In genomic region chr9:14394956-14395561, GRCm38 (mm10) we compare ENCODE assay signal across 28 mouse cellular contexts. TPM values are rescaled to one million over a fixed set of nuclear protein-coding genes. Genes with fewer than 3 reads are reported as not detected.
A peak's percentile ranks its signal among the peaks of the same experiment; 100 is the strongest.
DNase-seq lines count a peak whose midpoint lies in the region; ATAC-seq and TF ChIP-seq lines count a peak whose summit lies in the region.
"Had no signal": no experiment of that assay in that cellular context is flagged by ENCODE, and none has a peak within 500 bp of the region (broad histone marks: within the 10 kb centered on the region; RNA-seq: fewer than 3 reads in every experiment).

No protein-coding gene starts in this region.

- H3K27ac ChIP-seq in liver, embryonic 12.5 days: 0 out of 2 replicates have a peak overlapping the region, but pooled peaks have one; percentile 27
- no peak overlapping the region for H3K27ac ChIP-seq in liver, postnatal 0 days (ENCODE audit: low read depth)
- H3K27ac ChIP-seq in MEL (ENCODE audit: control insufficient read depth, low read depth, low read length): peak overlapping the region; percentile 12; the same call in 1 of the 2 replicates
- H3K27ac ChIP-seq: embryonic facial prominence, embryonic 12.5 days; heart, embryonic 13.5 days; hindbrain, embryonic 10.5 days; hindbrain, embryonic 15.5 days; midbrain, embryonic 13.5 days; neural tube, embryonic 15.5 days had no signal

- H3K4me3 ChIP-seq in liver, embryonic 12.5 days: no peak overlapping the region
- H3K4me3 ChIP-seq in liver, postnatal 0 days (ENCODE audit: low read depth, low read length): no peak overlapping the region
- H3K4me3 ChIP-seq in MEL (ENCODE audit: control insufficient read depth in 1 of 2, insufficient read depth in 1 of 2, low read depth in 2 of 2, low read length in 2 of 2): no peak overlapping the region
- H3K4me3 ChIP-seq: embryonic facial prominence, embryonic 12.5 days; heart, embryonic 13.5 days; hindbrain, embryonic 10.5 days; hindbrain, embryonic 15.5 days; midbrain, embryonic 13.5 days; neural tube, embryonic 15.5 days had no signal

- no peak for TF ChIP-seq RAD21 in MEL (IDR thresholded peaks at IDR 0.05; ENCODE audit: low read depth, low read length)

- no peak for TF ChIP-seq CTCF in liver, postnatal 0 days (IDR thresholded peaks at IDR 0.05; ENCODE audit: low read depth)
- TF ChIP-seq CTCF in MEL (IDR thresholded peaks at IDR 0.05 in 2 of 3, conservative IDR thresholded peaks at IDR 0.05 in 1 of 3; ENCODE audit: control insufficient read depth in 1 of 3, insufficient read depth in 1 of 3, low read depth in 2 of 3, low read length in 3 of 3, poor library complexity in 1 of 3, severe bottlenecking in 1 of 3): no peak

- no peaks in the 10 kb centered on the region for H3K27me3 ChIP-seq in liver, embryonic 12.5 days (replicated peaks)
- no peaks in the 10 kb centered on the region for H3K27me3 ChIP-seq in liver, postnatal 0 days (ENCODE audit: insufficient read depth, low read length)
- no peaks in the 10 kb centered on the region for H3K27me3 ChIP-seq in MEL (ENCODE audit: control insufficient read depth in 1 of 2, insufficient read depth in 2 of 2, low read length in 2 of 2)
- H3K27me3 ChIP-seq: embryonic facial prominence, embryonic 12.5 days; heart, embryonic 13.5 days; hindbrain, embryonic 15.5 days; midbrain, embryonic 13.5 days; neural tube, embryonic 15.5 days had no signal

- no peak for DNase-seq in frontal cortex, postnatal 10 days (ENCODE audit: low spot score in 2 of 2)
- DNase-seq in liver, postnatal 0 days: no peak
- DNase-seq in MEL (ENCODE audit: low read depth, low spot score): peak; percentile 63
- DNase-seq in urinary bladder, postnatal 14 days (ENCODE audit: low spot score): no peak
- DNase-seq in gastrocnemius, adult 18-20 months (ENCODE audit: low spot score): no peak
- DNase-seq: adrenal gland, postnatal 14 days; cerebellum, adult 11-12 months; cerebellum, adult 9-11 months; embryo, embryonic 11 days; gastrocnemius, postnatal 36 days; heart, adult 18-20 months; heart, postnatal 10 days; kidney, adult 11 months; kidney, postnatal 14 days; lung, postnatal 36 days had no signal

- no peaks in the 10 kb centered on the region for H3K36me3 ChIP-seq in liver, embryonic 12.5 days
- no peaks in the 10 kb centered on the region for H3K36me3 ChIP-seq in liver, postnatal 0 days (replicated peaks; ENCODE audit: insufficient read depth, low read length)
- H3K36me3 ChIP-seq in MEL (ENCODE audit: control insufficient read depth in 1 of 2, insufficient read depth in 2 of 2, low read length in 2 of 2): peaks cover 0 to 68% of the 10 kb centered on the region in 2 experiments; a peak in 2 of 4 replicates
- H3K36me3 ChIP-seq: embryonic facial prominence, embryonic 12.5 days; G1E; heart, embryonic 13.5 days; hindbrain, embryonic 10.5 days; hindbrain, embryonic 15.5 days; midbrain, embryonic 13.5 days; neural tube, embryonic 15.5 days had no signal

- 43% methylated on average over 2 of the region's 2 CpGs for WGBS in liver, embryonic 12.5 days (ENCODE audit: insufficient replicate concordance)
- WGBS in liver, postnatal 0 days (ENCODE audit: insufficient replicate concordance): 61% methylated on average over 2 of the region's 2 CpGs

- no peak for TF ChIP-seq POLR2A in MEL (IDR thresholded peaks at IDR 0.05; ENCODE audit: control insufficient read depth in 1 of 2, insufficient read depth in 1 of 2, low read depth in 1 of 2, low read length in 2 of 2, poor library complexity in 1 of 2)

- no peak overlapping the region for H3K9ac ChIP-seq in liver, embryonic 12.5 days
- H3K9ac ChIP-seq in liver, postnatal 0 days (replicated peaks): no peak overlapping the region
- no peak overlapping the region; the same call in 1 of the 2 replicates for H3K9ac ChIP-seq in MEL (ENCODE audit: control insufficient read depth, low read depth, low read length, poor library complexity, severe bottlenecking)
- H3K9ac ChIP-seq: embryonic facial prominence, embryonic 12.5 days; heart, embryonic 13.5 days; hindbrain, embryonic 15.5 days; midbrain, embryonic 13.5 days; neural tube, embryonic 15.5 days had no signal

- peak; percentile 95 for ATAC-seq in frontal cortex, adult (ENCODE audit: low TSS enrichment)
- ATAC-seq in liver, embryonic 12.5 days: no peak
- no peak for ATAC-seq in liver, postnatal 0 days
- 0 out of 2 replicates have a peak, but pooled peaks have one; percentile 10 for ATAC-seq in megakaryocyte progenitor cell, adult 5-6 weeks (replicated peaks; ENCODE audit: poor library complexity)
- ATAC-seq: forebrain, embryonic 16.5 days; inflammation-experienced regulatory T-cells, adult 6 months; midbrain, embryonic 13.5 days had no signal

- H3K4me2 ChIP-seq in liver, embryonic 12.5 days: no peak overlapping the region
- no peak overlapping the region for H3K4me2 ChIP-seq in liver, postnatal 0 days (ENCODE audit: low read depth, low read length)
- H3K4me2 ChIP-seq: embryonic facial prominence, embryonic 12.5 days; heart, embryonic 13.5 days; hindbrain, embryonic 15.5 days; midbrain, embryonic 13.5 days; neural tube, embryonic 15.5 days had no signal

- H3K9me3 ChIP-seq in liver, embryonic 12.5 days (replicated peaks): no peaks in the 10 kb centered on the region
- H3K9me3 ChIP-seq in liver, postnatal 0 days (ENCODE audit: low read length): no peaks in the 10 kb centered on the region
- H3K9me3 ChIP-seq in MEL (replicated peaks; ENCODE audit: insufficient read depth, low read length): no peaks in the 10 kb centered on the region
- H3K9me3 ChIP-seq: embryonic facial prominence, embryonic 12.5 days; G1E; heart, embryonic 13.5 days; hindbrain, embryonic 10.5 days; hindbrain, embryonic 15.5 days; megakaryocyte, embryonic 14.5 days; midbrain, embryonic 13.5 days; neural tube, embryonic 15.5 days had no signal

- H3K4me1 ChIP-seq in liver, embryonic 12.5 days: peaks cover 30% of the 10 kb centered on the region
- H3K4me1 ChIP-seq in liver, postnatal 0 days (ENCODE audit: insufficient read depth): peaks cover 8% of the 10 kb centered on the region; the same call in 1 of the 2 replicates
- peaks cover 52 to 63% of the 10 kb centered on the region in 2 experiments for H3K4me1 ChIP-seq in MEL (ENCODE audit: control insufficient read depth in 1 of 2, insufficient read depth in 2 of 2, low read length in 2 of 2)
- H3K4me1 ChIP-seq: embryonic facial prominence, embryonic 12.5 days; heart, embryonic 13.5 days; hindbrain, embryonic 10.5 days; hindbrain, embryonic 15.5 days; midbrain, embryonic 13.5 days; neural tube, embryonic 15.5 days had no signal

- no peaks in the 10 kb centered on the region for H3K79me2 ChIP-seq in MEL (ENCODE audit: control insufficient read depth, insufficient read depth, low read length, poor library complexity)

- TF ChIP-seq EP300 in liver, postnatal 0 days (IDR thresholded peaks at IDR 0.05; ENCODE audit: low read depth): no peak
- peak; percentile 37 to 44; a peak in 2 of 4 replicates for TF ChIP-seq EP300 in MEL (IDR thresholded peaks at IDR 0.05; ENCODE audit: low read depth in 1 of 2, low read length in 2 of 2)

TF ChIP-seq in MEL, 35 proteins besides CTCF, POLR2A, EP300 and RAD21 (continues in another document):
- TF ChIP-seq CHD1 (IDR thresholded peaks at IDR 0.05; ENCODE audit: low read depth, low read length) (no peak), MYC (IDR thresholded peaks at IDR 0.05; ENCODE audit: low read depth, low read length) (no peak; the same call in 1 of the 2 replicates), MXI1 (IDR thresholded peaks at IDR 0.05; ENCODE audit: low read depth, low read length) (peak; percentile 57; the same call in 1 of the 2 replicates), MAFK (IDR thresholded peaks at IDR 0.05; ENCODE audit: borderline replicate concordance, low read depth, low read length) (no peak), USF1 (IDR thresholded peaks at IDR 0.05; ENCODE audit: low read depth, low read length) (no peak), MAZ (IDR thresholded peaks at IDR 0.05; ENCODE audit: low read depth, low read length) (no peak), ELF1 (IDR thresholded peaks at IDR 0.05; ENCODE audit: low read depth, low read length) (no peak), MYB (IDR thresholded peaks at IDR 0.05; ENCODE audit: low read depth, low read length) (no peak), NRF1 (IDR thresholded peaks at IDR 0.05; ENCODE audit: insufficient read depth, low read depth, low read length, poor library complexity, severe bottlenecking) (no peak), JUND (IDR thresholded peaks at IDR 0.05; ENCODE audit: low read depth, low read length) (no peak), RCOR1 (IDR thresholded peaks at IDR 0.05; ENCODE audit: low read depth, low read length) (peak; percentile 28; the same call in 1 of the 2 replicates), SMC3 (IDR thresholded peaks at IDR 0.05; ENCODE audit: low read depth, low read length) (0 out of 2 replicates have a peak, but pooled peaks have one; percentile 1), POLR2AphosphoS2 (IDR thresholded peaks at IDR 0.05; ENCODE audit: low read length) (no peak), NELFE (IDR thresholded peaks at IDR 0.05; ENCODE audit: low read depth, low read length) (no peak), HCFC1 (IDR thresholded peaks at IDR 0.05; ENCODE audit: low read depth, low read length) (no peak), UBTF (IDR thresholded peaks at IDR 0.05; ENCODE audit: borderline replicate concordance, insufficient read depth, low read depth, low read length) (no peak), TAL1 (IDR thresholded peaks at IDR 0.05; ENCODE audit: low read length) (0 out of 2 replicates have a peak, but pooled peaks have one; percentile 29), GABPA (IDR thresholded peaks at IDR 0.05; ENCODE audit: low read depth, low read length) (no peak; the same call in 1 of the 2 replicates), ZMIZ1 (IDR thresholded peaks at IDR 0.05; ENCODE audit: low read depth, low read length) (no peak), MEF2A (IDR thresholded peaks at IDR 0.05; ENCODE audit: extremely low read depth, insufficient replicate concordance, low read depth, low read length, poor library complexity, severe bottlenecking) (no peak), GATA1 (IDR thresholded peaks at IDR 0.05; ENCODE audit: low read depth, low read length) (peak; percentile 59), BHLHE40 (IDR thresholded peaks at IDR 0.05; ENCODE audit: borderline replicate concordance, low read depth, low read length) (no peak), TCF12 (IDR thresholded peaks at IDR 0.05; ENCODE audit: low read depth, low read length) (peak; percentile 21; the same call in 1 of the 2 replicates)

RNA-seq across cellular contexts. Expression of gene Endod1, which starts 13.8 kb away (rescaled TPM):
- 36.8 and 40.3 TPM in 2 replicates for polyA plus RNA-seq in liver, embryonic 12.5 days (2016; fragmentation: Nextera tagmentation; extraction: Ambion mirVana)
- 11.6 and 12.4 TPM in 2 replicates for polyA plus RNA-seq in liver, postnatal 0 days (2015; fragmentation: Nextera tagmentation; extraction: Ambion mirVana)
- total RNA-seq in MEL (2012; rRNA removed): 20.4 and 33.7 TPM in 2 replicates
- 10 to 100 TPM in 1 of 2 experiments, not detected in 1; 31.1 TPM for polyA plus RNA-seq in MEL (2012; ENCODE audit: insufficient read depth in 1 of 2, insufficient read length in 2 of 2, low read depth in 1 of 2, low replicate concordance in 2 of 2, missing spikeins in 1 of 2)
- 17.0 and 20.1 TPM in 2 replicates for total RNA-seq in megakaryocyte progenitor cell, adult 5-6 weeks (2015)
- total RNA-seq in megakaryocyte progenitor cell, adult 5-6 weeks (2017): 19.1 and 21.4 TPM in 2 replicates
- 1 to 10 TPM; 2.5 to 3.4 TPM for total RNA-seq in gastrocnemius, adult 18-20 months (2021)

Comparison
In these comparisons a context has a peak if more than half of its experiments do, and no peak if none do; other contexts are left out.
1. ATAC-seq: peak in frontal cortex, adult (single experiment) and megakaryocyte progenitor cell, adult 5-6 weeks (single experiment); none in liver, embryonic 12.5 days (single experiment) and liver, postnatal 0 days (single experiment).